Comparison of ENCODE assay signal across 8 mouse cellular contexts in the genomic region with DNA sequence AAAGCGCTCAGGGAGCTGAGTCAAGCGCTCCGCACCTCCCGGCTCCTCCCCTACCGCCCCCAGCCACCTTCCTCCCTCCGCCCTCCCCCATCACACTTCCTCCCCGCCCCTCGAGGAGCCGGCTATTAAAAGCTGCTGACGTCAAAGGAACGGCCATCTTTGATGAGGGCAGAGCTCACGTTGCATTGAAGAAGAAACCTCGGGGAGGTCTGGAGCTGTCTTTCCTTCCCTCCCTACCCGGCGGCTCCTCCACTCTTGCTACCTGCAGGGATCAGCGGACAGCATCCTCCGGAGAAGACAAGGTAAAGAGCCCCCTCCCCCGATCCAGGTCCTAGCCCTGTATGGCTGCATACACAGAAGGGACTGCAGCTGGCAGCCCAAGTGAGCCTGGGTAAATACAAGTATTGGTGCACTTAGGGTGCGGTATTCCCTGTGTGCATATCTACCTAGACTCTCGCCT. TPM values are rescaled to one million over a fixed set of nuclear protein-coding genes. Genes with fewer than 3 reads are reported as not detected.
A peak's percentile ranks its signal among the peaks of the same experiment; 100 is the strongest.
DNase-seq lines count a peak whose midpoint lies in the region; ATAC-seq lines count a peak whose summit lies in the region.
"Had no signal": no experiment of that assay in that cellular context is flagged by ENCODE, and none has a peak within 500 bp of the region (broad histone marks: within the 10 kb centered on the region; RNA-seq: fewer than 3 reads in every experiment).

Gene Snap25 (plus strand): TSS at position 155 of the 460 bp plus-strand sequence.

- H3K4me3 ChIP-seq in forebrain, embryonic 10.5 days, result peak within 1 kb of the TSS; percentile 67
- H3K4me3 ChIP-seq in midbrain, embryonic 11.5 days (ENCODE audit: low read depth, low read length), result peak within 1 kb of the TSS; percentile 58

- peak within 1 kb of the TSS; percentile 52 for H3K4me2 ChIP-seq in midbrain, embryonic 11.5 days

- peak; percentile 85 for ATAC-seq in midbrain, embryonic 11.5 days (ENCODE audit: low FRiP score)

- H3K36me3 ChIP-seq in forebrain, embryonic 10.5 days (replicated peaks), result no peaks in the 10 kb centered on the region
- H3K36me3 ChIP-seq in midbrain, embryonic 11.5 days (ENCODE audit: control insufficient read depth, insufficient read depth, low read length), result no peaks in the 10 kb centered on the region

- peak; percentile 50 for DNase-seq in WW6 (ENCODE audit: low read depth, low spot score)
- DNase-seq in adrenal gland, postnatal 4 days (ENCODE audit: low spot score in 2 of 2), result peak; percentile 18 to 46
- peak; percentile 82 for DNase-seq in forebrain, embryonic 10.5 days (ENCODE audit: extremely low spot score, low spot score)
- DNase-seq in layer of hippocampus, adult 18-20 months (ENCODE audit: low spot score in 2 of 2), result peak; percentile 80 to 92
- peak; percentile 98 for DNase-seq in midbrain, embryonic 11.5 days (ENCODE audit: low spot score, missing footprints)
- peak; percentile 96 for DNase-seq in telencephalon, adult 2 months (ENCODE audit: low read depth, low spot score)
- DNase-seq in urinary bladder, adult 2 months (ENCODE audit: low spot score), result no peak

- peak within 1 kb of the TSS; percentile 67 for H3K27ac ChIP-seq in forebrain, embryonic 10.5 days
- H3K27ac ChIP-seq in midbrain, embryonic 11.5 days (ENCODE audit: low read depth, low read length), result no peak within 1 kb of the TSS; the same call in 1 of the 2 replicates

- H3K9ac ChIP-seq in midbrain, embryonic 11.5 days (ENCODE audit: low read length), result peak within 1 kb of the TSS; percentile 43

- H3K27me3 ChIP-seq in forebrain, embryonic 10.5 days (ENCODE audit: poor library complexity, severe bottlenecking), result peaks cover 10% of the 10 kb centered on the region
- no peaks in the 10 kb centered on the region for H3K27me3 ChIP-seq in midbrain, embryonic 11.5 days (ENCODE audit: control insufficient read depth, insufficient read depth, low read length)

- H3K4me1 ChIP-seq in forebrain, embryonic 10.5 days, result peaks cover 38% of the 10 kb centered on the region
- peaks cover 5% of the 10 kb centered on the region; the same call in 1 of the 2 replicates for H3K4me1 ChIP-seq in midbrain, embryonic 11.5 days (ENCODE audit: control insufficient read depth, insufficient read depth, low read length)

- H3K9me3 ChIP-seq in forebrain, embryonic 10.5 days, result no peaks in the 10 kb centered on the region
- H3K9me3 ChIP-seq in midbrain, embryonic 11.5 days (ENCODE audit: control insufficient read depth, low read length), result no peaks in the 10 kb centered on the region

- WGBS in forebrain, embryonic 10.5 days, result under 1% methylated on average over 20 of the region's 20 CpGs
- WGBS in midbrain, embryonic 11.5 days, result under 1% methylated on average over 20 of the region's 20 CpGs

RNA-seq across cellular contexts. Expression of gene Snap25, which starts in this region (rescaled TPM):
- total RNA-seq in adrenal gland, postnatal 4 days (2021), result 10 to 100 TPM; 57.9 to 70.7 TPM
- 3.6 and 4.7 TPM in 2 replicates for polyA plus RNA-seq in forebrain, embryonic 10.5 days (2016; fragmentation: Nextera tagmentation; extraction: Ambion mirVana)
- total RNA-seq in layer of hippocampus, adult 18-20 months (2021), result 1,000 to 10,000 TPM; 2,247 to 2,276 TPM
- 28.3 and 34.9 TPM in 2 replicates for polyA plus RNA-seq in midbrain, embryonic 11.5 days (2014; fragmentation: Nextera tagmentation; extraction: Ambion mirVana)
- 1.6 and 2.3 TPM in 2 replicates for polyA plus RNA-seq in urinary bladder, adult 2 months (2012; rRNA removed)
- total RNA-seq: hematopoietic stem cell, adult 5-6 weeks had no signal

Comparison
In these comparisons a context has a peak if more than half of its experiments do, and no peak if none do; other contexts are left out.
1. RNA of gene Snap25 (total RNA-seq): 2,247 to 2,276 TPM in layer of hippocampus, adult 18-20 months; 57.9 to 70.7 TPM in adrenal gland, postnatal 4 days; every median in the first group is over 10 times any median in the second.